Mouse (Mus musculus) frontal cortex, postnatal 10 days (tissue): ENCODE results near the gene Spata2l.
A peak's percentile ranks its signal among the peaks of the same experiment; 100 is the strongest.
"Not testable (repeated sequence)": the region's sequence is repeated elsewhere in the genome, so short reads cannot be mapped to it uniquely, and the experiment has no call there.

ENCODE experiments used
- DNase-seq, 2 experiments: peaks; one replicate each; pipeline ENCODE4 v3.0.0; 2022; ENCODE audit warnings: low spot score in 2 of 2, mixed read lengths in 1 of 2

Spata2l gene

DNA sequence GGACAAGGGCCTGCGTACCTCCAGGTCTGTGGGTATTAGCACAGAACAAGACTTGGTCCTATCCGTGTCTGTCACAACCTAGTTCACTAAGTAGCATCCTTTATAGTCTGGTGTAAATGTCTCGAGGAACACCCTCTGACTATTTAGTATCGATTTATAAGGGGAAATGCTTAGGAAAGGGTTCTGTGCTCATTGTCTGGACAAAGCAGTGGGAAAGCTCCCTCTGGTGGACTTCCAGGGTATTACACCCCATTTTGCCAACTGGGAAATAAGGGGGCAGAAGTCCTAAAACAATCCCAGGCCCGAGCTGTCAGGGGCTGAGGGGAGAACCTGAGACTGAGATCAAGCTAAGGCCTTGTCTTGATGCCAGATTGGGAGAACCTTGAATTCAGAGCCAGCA lies 33.7 kb downstream of the Spata2l start:
- peak in 1 of 2 experiments; percentile 67 for DNase-seq

DNA sequence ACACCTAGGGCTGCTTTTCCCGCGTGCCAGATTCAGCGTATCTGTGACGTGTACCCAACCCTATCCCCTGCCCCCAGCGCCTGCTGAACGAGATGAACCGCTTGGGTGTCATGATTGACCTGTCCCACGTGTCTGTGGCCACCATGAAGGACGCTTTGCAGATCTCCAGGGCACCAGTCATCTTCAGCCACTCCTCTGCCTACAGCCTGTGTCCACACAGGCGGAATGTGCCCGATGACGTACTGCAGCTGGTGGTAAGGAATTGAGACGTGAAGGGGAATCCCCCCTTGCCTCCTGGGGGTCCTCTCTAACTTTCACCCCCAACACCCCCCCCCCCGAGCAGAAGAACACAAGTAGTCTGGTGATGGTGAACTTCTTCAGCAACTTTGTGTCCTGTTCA lies 36.2 kb downstream of the Spata2l start:
- DNase-seq: no peak

DNA sequence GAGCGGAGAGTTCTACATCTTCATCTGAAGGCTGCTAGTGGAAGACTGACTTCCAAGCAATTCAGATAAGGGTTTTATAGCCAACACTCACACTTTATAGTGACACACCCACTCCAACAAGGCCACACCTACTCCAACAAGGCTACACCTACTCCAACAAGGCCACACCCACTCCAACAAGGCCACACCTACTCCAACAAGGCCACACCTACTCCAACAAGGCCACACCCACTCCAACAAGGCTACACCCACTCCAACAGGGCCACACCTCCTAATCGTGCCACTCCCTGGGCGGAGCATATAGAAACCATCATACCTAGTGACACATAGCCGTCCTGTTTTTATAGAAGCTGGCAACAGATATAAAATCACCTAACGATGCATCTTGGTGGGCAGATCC lies 39.0 kb downstream of the Spata2l start:
- not testable (repeated sequence) for DNase-seq

DNA sequence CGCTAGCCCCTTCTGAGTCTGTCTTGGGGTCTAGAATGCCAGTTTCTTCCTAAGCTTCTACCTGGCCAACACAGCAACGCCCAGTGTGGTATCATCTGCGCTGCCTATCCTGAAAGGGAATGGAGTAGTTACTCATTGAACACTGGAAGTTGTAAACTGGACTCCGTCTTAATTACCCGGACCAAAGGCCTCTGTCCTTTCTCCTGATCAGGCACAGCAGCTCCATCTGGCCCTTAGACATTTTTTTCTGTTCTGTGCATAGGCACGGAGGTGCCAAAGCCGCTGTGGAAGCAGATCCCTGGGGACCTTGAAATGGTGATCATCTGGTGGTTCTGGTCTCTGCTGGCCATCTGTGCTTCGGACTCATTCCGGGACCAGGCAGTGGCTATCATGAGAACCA lies 42.3 kb downstream of the Spata2l start:
- DNase-seq: no peak

DNA sequence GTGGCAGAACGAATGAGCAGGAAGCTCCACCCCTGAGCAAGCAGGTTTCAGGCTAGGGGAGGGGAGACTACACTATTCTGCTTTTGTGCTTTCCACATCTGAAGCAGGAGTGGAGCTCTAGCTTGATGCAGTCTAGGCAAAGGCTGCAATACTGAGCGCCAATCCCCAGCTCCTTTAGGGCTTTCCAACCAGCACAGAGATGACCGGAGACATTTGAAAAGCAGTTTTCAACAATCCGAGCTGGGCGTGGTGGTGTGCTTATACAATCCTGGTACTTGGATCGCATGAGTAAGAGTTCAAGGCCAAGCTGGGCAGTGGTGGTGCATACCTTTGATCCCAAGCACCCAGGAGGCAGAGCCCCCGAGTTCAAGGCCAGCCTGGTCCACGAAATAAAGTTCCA lies 44.1 kb downstream of the Spata2l start:
- DNase-seq: no peak

DNA sequence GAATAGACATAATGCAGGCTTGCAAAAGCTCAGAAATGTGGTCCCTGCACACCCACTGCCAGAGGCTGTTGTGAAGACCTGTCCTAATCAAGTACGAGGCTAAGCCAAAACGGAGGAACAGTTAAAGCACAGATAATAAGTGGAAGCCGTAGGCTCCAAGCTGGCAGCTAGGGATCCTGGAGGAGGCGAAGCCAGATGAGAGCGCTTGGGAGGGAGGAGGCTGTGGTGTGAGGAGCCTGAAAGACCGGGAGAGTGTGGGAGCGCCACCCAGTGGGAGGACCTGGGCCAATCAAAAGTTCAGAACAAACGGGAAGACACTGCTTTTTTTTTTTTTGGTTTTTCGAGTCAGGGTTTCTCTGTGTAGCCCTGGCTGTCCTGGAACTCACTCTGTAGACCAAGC lies 45.4 kb downstream of the Spata2l start:
- DNase-seq: peak; percentile 64 to 72

DNA sequence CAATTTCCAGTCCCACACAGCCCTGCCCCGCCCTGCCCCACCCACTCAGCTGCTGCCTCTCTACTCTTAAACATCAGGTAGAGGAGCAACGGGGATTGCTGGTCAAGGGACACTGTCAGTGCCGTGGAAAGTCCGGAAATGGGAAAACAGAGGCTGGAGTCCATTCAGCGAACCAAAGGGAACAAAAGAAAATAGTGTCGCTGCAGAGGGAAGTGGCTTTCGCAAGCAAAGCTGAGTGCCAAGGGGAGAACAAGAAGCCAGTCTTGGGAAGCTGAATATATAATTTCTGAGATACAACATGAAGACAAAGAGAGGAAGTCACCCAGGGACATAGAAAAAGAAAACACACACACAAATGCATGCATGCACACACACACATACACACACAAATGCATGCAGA lies 47.2 kb downstream of the Spata2l start:
- DNase-seq: no peak

DNA sequence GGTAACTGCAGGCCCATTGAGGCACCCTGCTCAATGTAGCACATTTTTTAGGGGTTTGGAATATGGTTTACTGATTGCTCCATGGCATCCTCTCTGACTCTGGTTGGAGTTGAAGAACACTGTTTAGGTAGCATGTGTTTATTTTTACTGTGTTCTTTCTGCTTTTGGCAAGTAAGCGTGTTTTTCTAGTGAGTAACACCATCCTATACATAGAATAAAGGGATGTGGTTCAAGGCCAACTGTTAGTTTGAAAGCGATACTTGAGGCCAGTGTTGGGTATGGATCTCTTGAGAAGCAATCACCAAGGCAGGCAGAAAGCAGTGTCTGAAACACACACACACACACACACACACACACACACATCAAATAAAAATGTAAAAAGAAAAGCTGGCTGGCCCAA lies 48.0 kb downstream of the Spata2l start:
- no peak for DNase-seq

DNA sequence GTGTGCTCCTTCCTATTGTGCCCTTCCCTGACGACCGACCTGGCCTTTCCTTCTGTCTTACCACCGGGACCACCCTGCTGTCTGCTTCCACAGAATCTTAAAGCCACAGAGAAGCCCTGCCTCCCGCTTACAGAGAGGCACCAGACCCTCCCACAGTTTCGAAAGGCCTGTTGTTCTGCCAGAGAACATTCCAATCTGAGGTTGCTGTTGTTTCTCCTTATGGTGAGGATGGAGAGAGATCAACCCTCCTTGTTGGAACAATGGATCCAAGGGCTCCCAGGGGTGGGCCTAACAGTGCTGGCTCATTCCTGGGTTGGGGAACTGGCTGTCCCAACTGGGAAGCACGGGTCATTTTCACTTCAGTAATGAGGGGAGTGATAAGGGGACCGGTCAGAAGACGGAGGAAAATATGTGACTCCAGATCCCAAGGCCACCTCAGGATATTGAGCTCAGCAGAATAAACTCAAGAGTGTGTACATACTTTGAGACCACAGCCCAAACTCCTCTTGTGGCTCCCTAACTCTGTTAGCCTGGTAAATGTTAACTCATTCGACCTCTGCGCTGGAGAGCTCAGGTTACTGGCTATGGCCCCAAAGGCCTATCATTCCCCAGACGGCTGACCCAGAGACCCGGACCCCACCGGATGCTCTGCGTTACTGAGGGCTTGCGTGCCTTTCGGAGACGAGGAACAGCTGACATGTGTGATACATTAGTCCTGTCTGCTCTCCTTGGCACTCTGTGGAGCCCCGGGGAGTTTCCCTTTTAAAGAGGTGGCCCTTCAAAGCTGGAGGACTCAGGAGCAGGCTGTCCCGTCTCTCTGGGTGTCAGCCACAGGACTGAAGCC lies 50.2 kb downstream of the Spata2l start, which contains the start of gene Dpep1:
Gene Dpep1, plus strand, starts transcription at position 677 of the 844 bp plus-strand sequence.
- no peak for DNase-seq

DNA sequence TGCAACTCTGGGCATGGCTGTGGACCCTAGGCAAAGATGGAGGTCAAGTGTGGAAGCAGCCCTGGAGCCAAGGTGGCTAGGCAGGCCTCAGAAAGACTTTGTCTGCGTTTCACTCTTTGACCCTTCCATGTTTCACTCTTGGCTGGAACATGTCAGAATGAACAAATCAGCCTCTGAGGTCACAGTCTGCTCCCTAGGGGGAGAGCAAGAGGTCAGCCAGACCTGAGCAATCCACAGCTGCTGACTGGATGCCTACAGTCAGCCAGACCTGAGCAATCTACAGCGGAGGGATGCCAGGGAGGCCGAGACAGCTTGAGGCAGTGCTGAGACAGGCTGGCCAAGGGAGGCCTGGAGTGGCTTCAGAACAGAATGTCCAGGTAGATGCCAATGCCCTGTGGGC lies 54.6 kb downstream of the Spata2l start:
- no peak for DNase-seq
